Mouse (Mus musculus): Measurements from ENCODE around the gene Eif1. TPM values are rescaled to one million over a fixed set of nuclear protein-coding genes. Genes with fewer than 3 reads are reported as not detected.

Gene Eif1
- total and polyA plus RNA-seq, 2 experiments from 2014 or later, result 115 to 1,370 TPM

DNA sequence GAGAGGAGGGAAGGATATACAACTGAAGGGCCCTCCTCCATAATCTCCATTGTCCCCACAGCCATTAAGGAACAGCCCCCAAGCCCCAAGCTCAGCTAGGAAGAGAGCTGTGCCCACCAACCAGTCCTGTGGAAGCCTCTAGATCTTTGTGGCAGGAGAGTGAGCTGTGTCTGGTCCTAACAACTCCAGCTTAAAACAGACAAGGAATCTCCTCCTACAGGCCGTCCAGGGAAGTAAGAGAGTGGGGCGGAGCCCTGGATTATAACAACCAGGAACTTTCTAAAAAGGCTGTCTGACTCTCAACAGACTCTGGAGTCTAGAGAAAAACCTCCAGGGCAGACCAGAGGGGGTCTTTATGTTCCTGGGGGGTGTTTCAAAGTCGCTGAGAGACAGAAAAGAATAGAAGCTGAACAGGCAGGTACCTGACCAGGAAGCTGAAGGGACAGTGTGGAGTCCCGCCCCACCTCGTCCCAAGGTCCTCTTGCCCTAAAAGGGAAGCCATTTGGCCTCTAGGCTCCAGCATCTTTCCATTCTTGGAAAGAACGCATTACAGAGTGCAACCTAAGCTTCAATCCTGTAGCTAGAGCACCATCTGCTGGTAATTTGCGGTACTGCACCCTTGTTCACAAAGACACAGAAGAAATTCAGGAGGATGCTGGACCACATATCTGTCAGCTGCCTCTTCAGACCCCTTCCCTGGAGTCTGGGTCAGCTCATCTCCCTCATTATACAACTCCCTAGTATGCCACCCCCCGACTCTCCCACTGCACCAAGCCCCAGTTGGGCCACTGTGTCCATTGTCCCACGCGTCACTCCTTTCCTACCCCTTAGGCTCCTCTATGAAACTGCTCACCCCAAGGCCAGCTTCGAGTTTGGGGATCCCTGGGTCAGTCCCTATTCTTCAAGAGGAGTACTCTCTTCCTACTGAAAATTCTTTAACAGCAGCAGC lies 37.8 kb upstream of the Eif1 start:
- 20% methylated on average over 11 of the region's 11 CpGs for WGBS
- H3K4me3 ChIP-seq (ENCODE audit: low read depth, low read length), result no peak overlapping the region
- no peak overlapping the region for H3K27ac ChIP-seq (ENCODE audit: low read depth, low read length)
- H3K4me1 ChIP-seq (ENCODE audit: insufficient read depth), result no peaks in the 10 kb centered on the region
- H3K9ac ChIP-seq, result peak overlapping the region; percentile 19; the same call in 1 of the 2 replicates
- no peaks in the 10 kb centered on the region for H3K9me3 ChIP-seq (ENCODE audit: low read length)
- no peaks in the 10 kb centered on the region for H3K27me3 ChIP-seq (ENCODE audit: insufficient read depth, low read length)
- no peaks in the 10 kb centered on the region for H3K36me3 ChIP-seq (ENCODE audit: insufficient read depth)
- DNase-seq (peak; percentile 95), ATAC-seq (peak; percentile 81)
- H3K4me2 ChIP-seq (ENCODE audit: low read depth), result no peak overlapping the region
- TF ChIP-seq CTCF (IDR thresholded peaks at IDR 0.05; ENCODE audit: low read depth), result peak; percentile 99

DNA sequence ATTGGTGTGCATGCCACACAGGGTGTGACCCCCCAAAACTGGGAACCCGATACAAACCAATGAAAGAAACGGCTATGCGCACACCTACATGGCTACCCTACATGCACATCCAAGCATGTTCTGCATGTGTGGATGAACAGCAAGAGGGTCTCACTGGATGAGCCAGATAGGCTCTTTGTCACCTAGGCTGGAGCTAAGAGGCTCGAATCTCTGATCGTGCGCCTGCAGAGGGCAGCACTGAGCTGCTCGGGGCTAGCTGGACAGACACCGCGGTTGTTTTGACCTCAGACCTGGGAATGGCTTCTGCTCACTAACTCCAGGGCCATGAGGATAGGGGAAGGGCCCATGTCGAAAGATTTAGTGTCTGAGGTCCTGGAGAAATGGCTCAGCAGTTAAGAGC lies 37.1 kb upstream of the Eif1 start:
- no peaks in the 10 kb centered on the region for H3K36me3 ChIP-seq (ENCODE audit: insufficient read depth)
- H3K4me1 ChIP-seq (ENCODE audit: insufficient read depth), result no peaks in the 10 kb centered on the region
- H3K27me3 ChIP-seq (ENCODE audit: insufficient read depth, low read length), result no peaks in the 10 kb centered on the region
- DNase-seq, result peak; percentile 71
- ATAC-seq, result peak; percentile 40; the same call in 1 of the 2 replicates
- peak overlapping the region; percentile 19; the same call in 1 of the 2 replicates for H3K9ac ChIP-seq
- no peak overlapping the region for H3K4me3 ChIP-seq (ENCODE audit: low read depth, low read length)
- WGBS, result 27% methylated on average over 10 of the region's 10 CpGs
- H3K9me3 ChIP-seq (ENCODE audit: low read length), result no peaks in the 10 kb centered on the region
- H3K27ac ChIP-seq (ENCODE audit: low read depth, low read length), result no peak overlapping the region
- H3K4me2 ChIP-seq (ENCODE audit: low read depth), result no peak overlapping the region
- peak; percentile 82 for TF ChIP-seq CTCF (IDR thresholded peaks at IDR 0.05; ENCODE audit: low read depth)

DNA sequence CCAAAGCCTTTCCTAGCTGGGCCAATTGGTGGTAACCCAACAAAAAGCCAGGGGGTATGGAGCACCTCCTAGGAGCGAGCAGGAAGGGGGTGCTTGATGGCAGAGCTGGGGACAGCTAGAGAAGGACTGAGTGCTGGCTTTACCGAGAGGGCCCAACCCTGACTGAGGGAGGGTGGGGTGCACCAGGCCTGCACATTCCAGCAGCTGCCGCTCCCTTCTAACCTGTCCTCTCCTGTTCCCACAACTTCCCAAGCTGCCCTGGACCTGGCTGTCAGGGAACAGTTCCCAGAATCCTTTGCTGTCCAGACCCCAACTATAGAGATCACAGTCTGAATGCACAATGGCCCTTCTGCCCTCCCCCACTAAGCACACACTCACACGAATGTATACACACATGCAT lies 34.7 kb upstream of the Eif1 start:
- Histone ChIP-seq H3K9ac (no peak overlapping the region), H3K4me3 (ENCODE audit: low read depth, low read length) (no peak overlapping the region), H3K4me1 (ENCODE audit: insufficient read depth) (no peaks in the 10 kb centered on the region), H3K27ac (ENCODE audit: low read depth, low read length) (no peak overlapping the region), H3K4me2 (ENCODE audit: low read depth) (no peak overlapping the region), H3K9me3 (ENCODE audit: low read length) (no peaks in the 10 kb centered on the region), H3K36me3 (ENCODE audit: insufficient read depth) (no peaks in the 10 kb centered on the region), H3K27me3 (ENCODE audit: insufficient read depth, low read length) (no peaks in the 10 kb centered on the region)
- TF ChIP-seq CTCF (IDR thresholded peaks at IDR 0.05; ENCODE audit: low read depth), result no peak
- DNase-seq (no peak), ATAC-seq (no peak)
- 83% methylated on average over 4 of the region's 4 CpGs for WGBS

DNA sequence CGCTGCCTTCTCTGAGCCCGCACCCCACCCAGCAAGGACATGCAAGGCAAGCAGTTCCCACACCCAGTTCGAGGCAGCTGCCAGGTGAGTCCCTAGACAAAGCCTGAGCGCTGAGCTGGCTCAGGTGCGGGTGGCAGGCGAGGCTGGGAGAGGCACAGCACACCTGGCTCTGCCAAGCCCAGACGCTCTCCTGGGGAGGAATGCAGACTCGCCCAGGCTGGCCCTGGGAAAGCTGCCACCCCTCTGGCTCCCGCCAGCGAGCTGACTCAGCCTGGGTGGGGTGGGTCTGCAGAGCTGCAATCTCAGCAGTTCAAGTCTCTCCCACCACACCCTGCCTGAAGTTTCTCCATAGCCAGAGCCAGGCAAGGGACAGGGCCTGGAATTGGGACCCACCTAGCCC lies 32.7 kb upstream of the Eif1 start:
- Histone ChIP-seq H3K27me3 (ENCODE audit: insufficient read depth, low read length) (no peaks in the 10 kb centered on the region), H3K27ac (ENCODE audit: low read depth, low read length) (no peak overlapping the region), H3K9ac (no peak overlapping the region), H3K4me1 (ENCODE audit: insufficient read depth) (no peaks in the 10 kb centered on the region), H3K4me3 (ENCODE audit: low read depth, low read length) (no peak overlapping the region), H3K9me3 (ENCODE audit: low read length) (no peaks in the 10 kb centered on the region), H3K36me3 (ENCODE audit: insufficient read depth) (no peaks in the 10 kb centered on the region), H3K4me2 (ENCODE audit: low read depth) (no peak overlapping the region)
- DNase-seq, result no peak
- TF ChIP-seq CTCF (IDR thresholded peaks at IDR 0.05; ENCODE audit: low read depth), result no peak
- WGBS, result 29% methylated on average over 10 of the region's 10 CpGs
- ATAC-seq, result no peak

DNA sequence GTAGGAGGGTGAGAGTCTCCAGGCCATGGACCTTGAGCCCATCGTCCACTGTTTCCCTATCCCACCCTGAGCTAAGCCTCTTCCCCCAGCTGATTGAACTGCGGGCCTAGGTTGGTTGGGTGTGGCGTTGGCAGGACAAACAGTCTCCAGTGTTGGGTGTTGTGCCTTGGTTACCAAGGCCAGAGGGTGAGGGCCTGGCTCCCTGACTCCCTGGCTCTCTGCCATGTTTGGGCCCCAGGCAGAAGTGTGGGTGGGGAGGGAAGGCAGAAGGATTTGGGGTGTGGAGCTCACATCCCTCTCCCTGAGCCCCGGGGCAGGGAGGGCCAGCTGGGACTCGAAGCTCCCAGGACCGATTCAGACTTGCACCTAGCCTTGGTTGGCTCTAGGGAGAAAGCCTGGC lies 30.7 kb upstream of the Eif1 start:
- no peak for TF ChIP-seq CTCF (IDR thresholded peaks at IDR 0.05; ENCODE audit: low read depth)
- Histone ChIP-seq H3K4me1 (ENCODE audit: insufficient read depth) (no peaks in the 10 kb centered on the region), H3K4me2 (ENCODE audit: low read depth) (no peak overlapping the region), H3K27ac (ENCODE audit: low read depth, low read length) (no peak overlapping the region), H3K4me3 (ENCODE audit: low read depth, low read length) (no peak overlapping the region), H3K36me3 (ENCODE audit: insufficient read depth) (no peaks in the 10 kb centered on the region), H3K27me3 (ENCODE audit: insufficient read depth, low read length) (no peaks in the 10 kb centered on the region), H3K9ac (no peak overlapping the region), H3K9me3 (ENCODE audit: low read length) (no peaks in the 10 kb centered on the region)
- ATAC-seq, result no peak
- no peak for DNase-seq
- WGBS, result 75% methylated on average over 6 of the region's 6 CpGs

DNA sequence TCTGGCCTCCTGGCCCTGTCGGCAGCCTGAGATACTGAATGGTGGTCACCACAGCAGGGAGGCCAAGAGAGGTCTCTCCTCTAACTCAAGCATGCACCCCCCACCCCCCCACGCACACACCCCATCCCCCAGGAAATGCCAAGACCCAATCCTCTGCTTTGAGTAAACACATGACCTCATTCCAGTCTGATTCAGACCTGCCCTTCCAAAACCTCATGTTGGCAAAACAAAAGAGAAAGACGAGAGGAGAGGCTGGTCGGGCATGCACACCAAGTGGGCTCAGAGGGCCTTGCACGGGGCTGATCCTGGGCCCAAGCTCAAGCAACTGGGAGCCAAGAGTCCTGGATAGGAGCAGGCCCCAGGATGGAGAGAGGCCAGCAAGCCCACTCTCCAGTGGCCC lies 29.4 kb upstream of the Eif1 start:
- ATAC-seq (no peak), DNase-seq (no peak)
- Histone ChIP-seq H3K27ac (ENCODE audit: low read depth, low read length) (no peak overlapping the region), H3K4me1 (ENCODE audit: insufficient read depth) (no peaks in the 10 kb centered on the region), H3K36me3 (ENCODE audit: insufficient read depth) (no peaks in the 10 kb centered on the region), H3K4me2 (ENCODE audit: low read depth) (no peak overlapping the region), H3K9ac (no peak overlapping the region), H3K27me3 (ENCODE audit: insufficient read depth, low read length) (no peaks in the 10 kb centered on the region), H3K9me3 (ENCODE audit: low read length) (no peaks in the 10 kb centered on the region), H3K4me3 (ENCODE audit: low read depth, low read length) (no peak overlapping the region)
- WGBS, result 26% methylated on average over 5 of the region's 5 CpGs
- no peak for TF ChIP-seq CTCF (IDR thresholded peaks at IDR 0.05; ENCODE audit: low read depth)

DNA sequence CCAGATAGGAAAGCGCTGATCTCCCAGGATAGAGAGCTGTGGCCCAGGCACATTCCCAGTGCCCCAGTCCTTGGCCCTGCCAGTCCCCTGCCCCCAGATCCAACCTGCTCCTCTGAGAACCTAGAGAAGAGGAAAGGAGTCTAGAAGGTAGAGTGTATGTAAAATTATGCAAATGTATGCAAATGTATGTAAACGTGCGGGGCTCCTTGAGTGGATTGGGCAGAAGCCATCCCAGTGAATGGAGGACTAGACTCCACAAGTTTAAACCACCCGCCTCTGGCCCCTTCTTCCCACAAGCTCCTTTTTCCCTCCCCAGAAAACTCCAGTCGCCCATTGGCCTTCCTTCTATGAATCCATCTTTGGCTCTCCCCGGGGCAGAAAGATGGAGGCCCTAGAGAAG lies 26.8 kb upstream of the Eif1 start:
- Histone ChIP-seq H3K9ac (no peak overlapping the region), H3K36me3 (ENCODE audit: insufficient read depth) (no peaks in the 10 kb centered on the region), H3K4me2 (ENCODE audit: low read depth) (no peak overlapping the region), H3K9me3 (ENCODE audit: low read length) (no peaks in the 10 kb centered on the region), H3K4me1 (ENCODE audit: insufficient read depth) (no peaks in the 10 kb centered on the region), H3K4me3 (ENCODE audit: low read depth, low read length) (no peak overlapping the region), H3K27me3 (ENCODE audit: insufficient read depth, low read length) (no peaks in the 10 kb centered on the region), H3K27ac (ENCODE audit: low read depth, low read length) (no peak overlapping the region)
- DNase-seq (no peak), ATAC-seq (peak; percentile 24; the same call in 1 of the 2 replicates)
- 32% methylated on average over 6 of the region's 6 CpGs for WGBS
- no peak for TF ChIP-seq CTCF (IDR thresholded peaks at IDR 0.05; ENCODE audit: low read depth)

Measured in forebrain, postnatal 0 days (tissue).